7 mouse cellular contexts compared by ENCODE assay signal in genomic region chr7:45917004-45917704, GRCm38 (mm10). TPM values are rescaled to one million over a fixed set of nuclear protein-coding genes. Genes with fewer than 3 reads are reported as not detected.
DNase-seq lines count a peak whose midpoint lies in the region; ATAC-seq and TF ChIP-seq lines count a peak whose summit lies in the region.

No protein-coding gene starts in this region.

- ATAC-seq in forebrain, embryonic 15.5 days (replicated peaks): peak; percentile 23
- ATAC-seq in limb, embryonic 14.5 days (ENCODE audit: low FRiP score, low read depth): peak; percentile 27
- ATAC-seq in stomach, embryonic 15.5 days (ENCODE audit: insufficient read depth, low FRiP score, low read depth): no peak

- no peaks in the 10 kb centered on the region for H3K36me3 ChIP-seq in thymus, adult 2 months (ENCODE audit: control insufficient read depth, insufficient read depth, low read length)
- no peaks in the 10 kb centered on the region for H3K36me3 ChIP-seq in forebrain, embryonic 15.5 days
- H3K36me3 ChIP-seq in limb, embryonic 14.5 days (ENCODE audit: control insufficient read depth, insufficient read depth, low read length): peaks cover 12% of the 10 kb centered on the region; the same call in 1 of the 2 replicates
- H3K36me3 ChIP-seq in stomach, embryonic 15.5 days: peaks cover 3% of the 10 kb centered on the region; the same call in 1 of the 2 replicates

- no peaks in the 10 kb centered on the region for H3K9me3 ChIP-seq in forebrain, embryonic 15.5 days
- H3K9me3 ChIP-seq in limb, embryonic 14.5 days (ENCODE audit: control insufficient read depth, low read length): no peaks in the 10 kb centered on the region
- H3K9me3 ChIP-seq in stomach, embryonic 15.5 days: no peaks in the 10 kb centered on the region

- WGBS in thymus, adult 2 months: 25% methylated on average over 13 of the region's 13 CpGs
- WGBS in forebrain, embryonic 15.5 days: 31% methylated on average over 13 of the region's 13 CpGs
- WGBS in limb, embryonic 14.5 days: 19% methylated on average over 13 of the region's 13 CpGs
- 13% methylated on average over 13 of the region's 13 CpGs for WGBS in stomach, embryonic 15.5 days

- no peak for TF ChIP-seq POLR2A in thymus, adult 2 months (IDR thresholded peaks at IDR 0.05; ENCODE audit: control insufficient read depth, extremely low read depth, insufficient read depth, low read length, poor library complexity)
- TF ChIP-seq POLR2A in limb, embryonic 14.5 days (IDR thresholded peaks at IDR 0.05; ENCODE audit: borderline replicate concordance, extremely low read depth, insufficient read depth, insufficient read length): no peak

- H3K27ac ChIP-seq in thymus, adult 2 months (ENCODE audit: control insufficient read depth, insufficient read depth, low read length): peak overlapping the region; percentile 80
- H3K27ac ChIP-seq in forebrain, embryonic 15.5 days (replicated peaks): peak overlapping the region; percentile 87
- H3K27ac ChIP-seq in limb, embryonic 14.5 days (replicated peaks; ENCODE audit: low read depth, low read length): peak overlapping the region; percentile 84
- H3K27ac ChIP-seq in stomach, embryonic 15.5 days: peak overlapping the region; percentile 94

- H3K27me3 ChIP-seq in thymus, adult 2 months (ENCODE audit: control insufficient read depth, insufficient read depth, low read length): no peaks in the 10 kb centered on the region
- H3K27me3 ChIP-seq in forebrain, embryonic 15.5 days: no peaks in the 10 kb centered on the region
- no peaks in the 10 kb centered on the region for H3K27me3 ChIP-seq in limb, embryonic 14.5 days (ENCODE audit: control insufficient read depth, insufficient read depth, low read length)
- no peaks in the 10 kb centered on the region for H3K27me3 ChIP-seq in stomach, embryonic 15.5 days (replicated peaks)

- TF ChIP-seq CTCF in thymus, adult 2 months (IDR thresholded peaks at IDR 0.05; ENCODE audit: borderline replicate concordance, control insufficient read depth, extremely low read depth, insufficient read depth, low read length, poor library complexity): 0 out of 2 replicates have a peak, but pooled peaks have one; percentile 2

- DNase-seq in thymus, adult 2 months: no peak
- DNase-seq in thymus, postnatal 4 days: no peak
- DNase-seq in limb, embryonic 14.5 days (ENCODE audit: low spot score): no peak
- DNase-seq in cerebellum, postnatal 25 days: no peak
- no peak for DNase-seq in retina, embryonic 14.5 days (ENCODE audit: low spot score)

- H3K4me3 ChIP-seq in thymus, adult 2 months (ENCODE audit: control insufficient read depth, insufficient read depth, low read length): peak overlapping the region; percentile 36
- peak overlapping the region; percentile 34 for H3K4me3 ChIP-seq in forebrain, embryonic 15.5 days
- peak overlapping the region; percentile 38 for H3K4me3 ChIP-seq in limb, embryonic 14.5 days (replicated peaks; ENCODE audit: low read length)
- H3K4me3 ChIP-seq in stomach, embryonic 15.5 days (replicated peaks): peak overlapping the region; percentile 18

- peak overlapping the region; percentile 49 for H3K4me2 ChIP-seq in forebrain, embryonic 15.5 days (replicated peaks)
- peak overlapping the region; percentile 77 for H3K4me2 ChIP-seq in limb, embryonic 14.5 days (replicated peaks; ENCODE audit: low read depth, low read length, severe bottlenecking)
- H3K4me2 ChIP-seq in stomach, embryonic 15.5 days: peak overlapping the region; percentile 55

- H3K9ac ChIP-seq in forebrain, embryonic 15.5 days (replicated peaks): peak overlapping the region; percentile 26; the same call in 1 of the 2 replicates
- H3K9ac ChIP-seq in limb, embryonic 14.5 days (ENCODE audit: low read depth, low read length, severe bottlenecking): peak overlapping the region; percentile 36; the same call in 1 of the 2 replicates
- peak overlapping the region; percentile 32 for H3K9ac ChIP-seq in stomach, embryonic 15.5 days

- peaks cover 67% of the 10 kb centered on the region for H3K4me1 ChIP-seq in thymus, adult 2 months (replicated peaks; ENCODE audit: control insufficient read depth, insufficient read depth, low read length)
- H3K4me1 ChIP-seq in forebrain, embryonic 15.5 days: peaks cover 23% of the 10 kb centered on the region
- peaks cover 45% of the 10 kb centered on the region for H3K4me1 ChIP-seq in limb, embryonic 14.5 days (ENCODE audit: control insufficient read depth, insufficient read depth, low read length)
- peaks cover 58% of the 10 kb centered on the region for H3K4me1 ChIP-seq in stomach, embryonic 15.5 days

RNA-seq across cellular contexts. Expression of gene Emp3, which starts 4.0 kb away (rescaled TPM):
- polyA plus RNA-seq in thymus, adult 2 months (2012; rRNA removed): 361 and 365 TPM in 2 replicates
- polyA plus RNA-seq in forebrain, embryonic 15.5 days (2015; fragmentation: Nextera tagmentation; extraction: Ambion mirVana): 17.2 and 18.5 TPM in 2 replicates
- 201 and 274 TPM in 2 replicates for polyA plus RNA-seq in limb, embryonic 14.5 days (2012; rRNA removed)
- 318 and 324 TPM in 2 replicates for polyA plus RNA-seq in limb, embryonic 14.5 days (2014; fragmentation: Nextera tagmentation; extraction: Ambion mirVana)
- 195 and 238 TPM in 2 replicates for polyA plus RNA-seq in stomach, embryonic 15.5 days (2015; fragmentation: Nextera tagmentation; extraction: Ambion mirVana)

RNA-seq across cellular contexts. Expression of gene Ccdc114, which starts 6.7 kb away (rescaled TPM):
- 3.3 and 3.7 TPM in 2 replicates for polyA plus RNA-seq in thymus, adult 2 months (2012; rRNA removed)
- 2.5 and 4.9 TPM in 2 replicates for polyA plus RNA-seq in forebrain, embryonic 15.5 days (2015; fragmentation: Nextera tagmentation; extraction: Ambion mirVana)
- 7.1 and 7.9 TPM in 2 replicates for polyA plus RNA-seq in limb, embryonic 14.5 days (2012; rRNA removed)
- polyA plus RNA-seq in limb, embryonic 14.5 days (2014; fragmentation: Nextera tagmentation; extraction: Ambion mirVana): 2.5 and 3.1 TPM in 2 replicates
- polyA plus RNA-seq in stomach, embryonic 15.5 days (2015; fragmentation: Nextera tagmentation; extraction: Ambion mirVana): 3.6 and 4.5 TPM in 2 replicates

RNA-seq across cellular contexts. Expression of gene Tmem143, which starts 20.4 kb away (rescaled TPM):
- polyA plus RNA-seq in thymus, adult 2 months (2012; rRNA removed): 50.6 and 52.5 TPM in 2 replicates
- 4.8 and 5.7 TPM in 2 replicates for polyA plus RNA-seq in forebrain, embryonic 15.5 days (2015; fragmentation: Nextera tagmentation; extraction: Ambion mirVana)
- polyA plus RNA-seq in limb, embryonic 14.5 days (2012; rRNA removed): 17.1 and 22.7 TPM in 2 replicates
- polyA plus RNA-seq in limb, embryonic 14.5 days (2014; fragmentation: Nextera tagmentation; extraction: Ambion mirVana): 3.5 and 4.7 TPM in 2 replicates
- polyA plus RNA-seq in stomach, embryonic 15.5 days (2015; fragmentation: Nextera tagmentation; extraction: Ambion mirVana): 5.8 and 6.8 TPM in 2 replicates

RNA-seq across cellular contexts. Expression of gene Syngr4, which starts 20.6 kb away (rescaled TPM):
- polyA plus RNA-seq in thymus, adult 2 months (2012; rRNA removed): 2.7 and 2.9 TPM in 2 replicates
- 0.33 TPM in 1 of 2 replicates, not detected in the other for polyA plus RNA-seq in forebrain, embryonic 15.5 days (2015; fragmentation: Nextera tagmentation; extraction: Ambion mirVana)
- polyA plus RNA-seq in limb, embryonic 14.5 days (2012; rRNA removed): 0.49 and 0.83 TPM in 2 replicates
- 0.53 and 0.99 TPM in 2 replicates for polyA plus RNA-seq in limb, embryonic 14.5 days (2014; fragmentation: Nextera tagmentation; extraction: Ambion mirVana)
- polyA plus RNA-seq in stomach, embryonic 15.5 days (2015; fragmentation: Nextera tagmentation; extraction: Ambion mirVana): 0.80 and 1.1 TPM in 2 replicates

RNA-seq across cellular contexts. Expression of gene Grin2d, which starts 39.0 kb away (rescaled TPM):
- polyA plus RNA-seq in thymus, adult 2 months (2012; rRNA removed): 1.1 and 1.4 TPM in 2 replicates
- polyA plus RNA-seq in forebrain, embryonic 15.5 days (2015; fragmentation: Nextera tagmentation; extraction: Ambion mirVana): 0.84 and 0.92 TPM in 2 replicates
- polyA plus RNA-seq in limb, embryonic 14.5 days (2012; rRNA removed): 4.9 and 7.4 TPM in 2 replicates
- 0.59 and 0.61 TPM in 2 replicates for polyA plus RNA-seq in limb, embryonic 14.5 days (2014; fragmentation: Nextera tagmentation; extraction: Ambion mirVana)
- 0.64 and 0.67 TPM in 2 replicates for polyA plus RNA-seq in stomach, embryonic 15.5 days (2015; fragmentation: Nextera tagmentation; extraction: Ambion mirVana)

Comparison
In these comparisons a context has a peak if more than half of its experiments do, and no peak if none do; other contexts are left out.
1. RNA of gene Emp3, which starts 4.0 kb away (polyA plus RNA-seq): 361 to 365 TPM in thymus, adult 2 months, 201 to 324 TPM in limb, embryonic 14.5 days and 195 to 238 TPM in stomach, embryonic 15.5 days; 17.2 to 18.5 TPM in forebrain, embryonic 15.5 days; every median in the first group is over 10 times any median in the second.
2. Peak in every context shown above with its lines, with median percentiles within 50 percentile points of each other: H3K27ac ChIP-seq, H3K4me3 ChIP-seq, H3K4me2 ChIP-seq and H3K9ac ChIP-seq.